Mouse (Mus musculus) kidney, postnatal 0 days (tissue): ENCODE results near the gene Wbp2nl. TPM values are rescaled to one million over a fixed set of nuclear protein-coding genes. Genes with fewer than 3 reads are reported as not detected.

Source experiments
- ATAC-seq: fragments of 200-750 bp; cut with Nextera tagmentation; replicated peaks from 2 replicates; pipeline ENCODE4 v1.8.0; 2017; ENCODE audit warnings: low read depth, moderate number of reproducible peaks, moderate TSS enrichment, moderate library complexity; ENCODE audit not compliant: low FRiP score
- DNase-seq: peaks from one replicate; pipeline ENCODE4 v3.0.0-alpha.2; 2016; ENCODE audit warnings: low spot score
- H3K27ac ChIP-seq: fragments of 300-500 bp; sonication (generic); 2 replicates; pipeline ENCODE4 v1.5.1; 2014; ENCODE audit warnings: mild to moderate bottlenecking
- H3K27me3 ChIP-seq: fragments of 300-500 bp; sonication (generic); 2 replicates; pipeline ENCODE4 v1.6.1; 2014; ENCODE audit warnings: low read length, mixed read lengths; ENCODE audit not compliant: insufficient read depth
- H3K36me3 ChIP-seq: fragments of 300-500 bp; sonication (generic); 2 replicates; pipeline ENCODE4 v1.6.1; 2014; ENCODE audit warnings: low read length, mixed read lengths; ENCODE audit not compliant: insufficient read depth
- H3K4me1 ChIP-seq: fragments of 300-500 bp; sonication (generic); replicated peaks from 2 replicates; pipeline ENCODE4 v1.6.1; 2014; ENCODE audit warnings: antibody characterized with exemption, low read length, mixed read lengths; ENCODE audit not compliant: insufficient read depth
- H3K4me2 ChIP-seq: fragments of 300-500 bp; sonication (generic); 2 replicates; pipeline ENCODE4 v1.6.1; 2014; ENCODE audit warnings: mild to moderate bottlenecking, low read length, moderate library complexity, mixed read lengths
- H3K4me3 ChIP-seq: fragments of 300-500 bp; sonication (generic); replicated peaks from 2 replicates; pipeline ENCODE4 v1.5.1; 2014; ENCODE audit warnings: low read depth, low read length
- H3K9ac ChIP-seq: fragments of 300-500 bp; sonication (generic); 2 replicates; pipeline ENCODE4 v1.6.1; 2014; ENCODE audit warnings: low read depth, low read length
- H3K9me3 ChIP-seq: fragments of 300-500 bp; sonication (generic); replicated peaks from 2 replicates; pipeline ENCODE4 v1.6.1; 2016; ENCODE audit warnings: low read length, inconsistent platforms, mixed read lengths
- CTCF ChIP-seq: IDR thresholded peaks from 2 replicates; pipeline ENCODE4 v1.5.1; 2016; ENCODE audit warnings: antibody characterized with exemption, low read depth, mild to moderate bottlenecking, moderate library complexity
- WGBS: fragments of 180-500 bp; shearing (Covaris S2); extraction: QIAGEN DNeasy Blood & Tissue Kit; methylation state at CpG from one replicate; pipeline ENCODE4 v1.1.7; 2014; 5-methylcytosine and 5-hydroxymethylcytosine counted together
- polyA plus RNA-seq: library from polyadenylated mRNA; unstranded; fragments of >200 nt; fragmentation: Nextera tagmentation; extraction: Ambion mirVana; gene quantifications from 2 replicates; pipeline ENCODE4 v1.2.1, GENCODE M21; 2015

The Wbp2nl gene
- polyA plus RNA-seq, 1 experiment from 2014 or later, result 0.11 TPM

DNA sequence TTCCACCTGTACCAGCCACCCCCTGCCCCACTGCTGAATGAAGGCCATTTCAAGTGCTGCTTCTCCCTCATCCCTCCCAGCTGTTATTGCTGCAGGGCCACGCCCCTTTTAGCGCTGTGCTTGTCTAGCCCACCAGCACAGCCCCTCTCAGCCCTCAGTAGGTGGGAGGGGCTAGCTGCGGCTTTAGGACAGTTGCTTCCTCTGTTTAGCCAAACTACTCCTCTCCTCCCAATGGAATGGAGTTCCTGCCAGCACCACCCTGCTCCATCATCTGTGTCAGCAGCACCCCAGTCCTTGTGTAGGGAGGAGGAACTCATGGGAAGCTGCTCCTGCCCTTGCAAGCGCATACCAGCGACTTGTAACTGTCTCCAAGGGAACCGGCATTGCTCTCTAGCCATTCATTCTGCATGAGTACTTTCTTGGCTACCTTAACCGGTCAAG is 5.5 kb upstream of the Wbp2nl start:
- peaks cover 3% of the 10 kb centered on the region; the same call in 1 of the 2 replicates for H3K4me1 ChIP-seq
- TF ChIP-seq CTCF, result no peak
- DNase-seq, result peak; percentile 61
- H3K27me3 ChIP-seq, result no peaks in the 10 kb centered on the region
- no peaks in the 10 kb centered on the region for H3K36me3 ChIP-seq
- H3K4me3 ChIP-seq, result no peak overlapping the region
- 0 out of 2 replicates have a peak overlapping the region, but pooled peaks have one; percentile 21 for H3K27ac ChIP-seq
- H3K9ac ChIP-seq, result no peak overlapping the region
- H3K4me2 ChIP-seq, result peak overlapping the region; percentile 41
- H3K9me3 ChIP-seq, result no peaks in the 10 kb centered on the region
- WGBS, result 5% methylated on average over 7 of the region's 7 CpGs
- peak; percentile 74 for ATAC-seq

DNA sequence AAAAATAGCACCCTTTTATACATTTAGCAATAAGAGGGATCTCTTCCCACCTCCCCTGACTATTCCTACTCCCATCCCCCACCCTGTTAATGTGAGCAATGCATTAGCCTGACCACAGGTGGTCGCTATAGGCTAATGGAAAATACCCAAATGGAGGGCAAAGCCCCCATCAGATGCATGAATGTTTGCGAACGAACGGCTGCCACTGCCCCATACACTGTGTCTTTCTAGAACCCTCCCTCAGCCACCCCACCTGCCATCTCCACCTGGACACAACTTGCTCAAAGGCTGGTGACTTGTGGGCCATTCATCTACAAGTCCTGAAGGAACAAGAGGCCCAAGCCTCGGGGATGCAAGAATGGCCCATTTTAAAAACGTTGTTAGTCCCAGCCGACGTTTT is 4.7 kb upstream of the Wbp2nl start:
- peak; percentile 73 for TF ChIP-seq CTCF
- peaks cover 3% of the 10 kb centered on the region; the same call in 1 of the 2 replicates for H3K4me1 ChIP-seq
- H3K4me3 ChIP-seq, result no peak overlapping the region
- H3K27me3 ChIP-seq, result no peaks in the 10 kb centered on the region
- H3K27ac ChIP-seq, result no peak overlapping the region
- DNase-seq (peak; percentile 58), ATAC-seq (no peak)
- H3K9me3 ChIP-seq, result no peaks in the 10 kb centered on the region
- H3K9ac ChIP-seq, result no peak overlapping the region
- no peak overlapping the region for H3K4me2 ChIP-seq
- no peaks in the 10 kb centered on the region for H3K36me3 ChIP-seq
- 34% methylated on average over 8 of the region's 8 CpGs for WGBS

DNA sequence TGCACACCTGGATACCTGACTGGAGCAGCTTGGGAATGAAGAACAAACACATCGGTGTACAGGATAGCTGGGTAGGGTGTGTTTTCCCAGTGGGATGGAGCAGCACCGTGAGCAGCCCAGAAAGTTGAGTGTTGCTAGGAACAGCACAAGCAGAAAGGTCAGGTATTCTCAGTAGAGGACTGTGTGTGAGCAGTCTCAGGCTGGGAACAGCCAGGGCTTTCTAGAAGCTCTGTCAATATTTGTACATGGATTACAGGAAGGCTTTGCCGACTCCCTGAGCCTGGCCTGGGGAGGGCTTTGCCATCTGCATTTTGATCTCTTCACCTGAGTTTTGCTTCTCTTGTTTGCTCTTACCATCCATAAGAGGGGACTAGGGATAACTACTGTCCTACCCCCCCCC is 8.4 kb downstream of the Wbp2nl start:
- no peaks in the 10 kb centered on the region for H3K27me3 ChIP-seq
- WGBS, result 76% methylated on average over 3 of the region's 3 CpGs
- no peak overlapping the region for H3K4me3 ChIP-seq
- H3K27ac ChIP-seq, result no peak overlapping the region
- TF ChIP-seq CTCF, result no peak
- H3K4me1 ChIP-seq, result no peaks in the 10 kb centered on the region
- no peaks in the 10 kb centered on the region for H3K36me3 ChIP-seq
- H3K9me3 ChIP-seq, result no peaks in the 10 kb centered on the region
- H3K9ac ChIP-seq, result no peak overlapping the region
- H3K4me2 ChIP-seq, result no peak overlapping the region
- no peak for ATAC-seq
- no peak for DNase-seq

DNA sequence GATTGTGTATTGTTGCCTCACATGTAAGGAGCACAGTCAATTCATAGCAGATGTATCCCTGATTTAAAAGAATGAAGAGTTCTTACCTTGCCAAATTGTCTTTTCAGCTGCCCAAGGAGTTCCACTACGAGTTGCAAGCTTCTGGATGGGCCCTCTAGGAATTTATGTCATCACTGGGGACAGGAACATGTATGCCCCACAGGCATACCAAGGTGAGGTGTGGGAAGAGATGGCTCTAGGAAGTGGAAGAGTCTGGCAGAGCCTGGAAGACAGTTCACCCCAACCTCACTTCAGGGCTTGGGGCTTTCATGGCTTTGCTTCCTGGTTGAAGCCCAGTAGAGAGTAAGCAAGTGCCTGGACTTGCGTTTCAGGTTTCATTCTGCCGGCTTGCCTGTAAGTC is 9.7 kb downstream of the Wbp2nl start:
- Histone ChIP-seq H3K4me2 (no peak overlapping the region), H3K4me1 (no peaks in the 10 kb centered on the region), H3K27me3 (no peaks in the 10 kb centered on the region), H3K9me3 (no peaks in the 10 kb centered on the region), H3K9ac (no peak overlapping the region), H3K4me3 (no peak overlapping the region), H3K27ac (no peak overlapping the region), H3K36me3 (no peaks in the 10 kb centered on the region)
- ATAC-seq (no peak), DNase-seq (no peak)
- no peak for TF ChIP-seq CTCF
- WGBS, result 72% methylated on average over 3 of the region's 3 CpGs

DNA sequence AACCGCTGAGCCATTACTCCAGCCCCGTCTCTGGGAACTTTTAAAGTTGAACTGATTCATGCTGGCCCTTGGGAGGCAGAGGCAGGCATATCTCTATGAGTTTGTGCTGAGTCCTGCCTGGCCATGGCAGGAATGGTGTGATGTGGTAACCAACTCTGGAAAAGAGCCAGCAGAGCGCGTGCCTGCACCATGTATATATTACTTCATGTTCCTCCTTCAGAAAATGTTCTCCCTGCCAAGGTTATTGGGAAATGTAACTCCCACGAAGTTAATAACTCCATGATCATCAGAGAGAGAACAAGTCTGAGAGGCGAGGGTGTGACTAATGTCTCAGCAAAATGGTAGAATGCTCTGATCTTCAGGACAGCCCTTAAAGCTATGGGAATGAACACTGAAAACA is 19.1 kb downstream of the Wbp2nl start:
- TF ChIP-seq CTCF, result no peak
- ATAC-seq (no peak), DNase-seq (no peak)
- H3K4me1 ChIP-seq, result no peaks in the 10 kb centered on the region
- H3K36me3 ChIP-seq, result no peaks in the 10 kb centered on the region
- no peak overlapping the region for H3K9ac ChIP-seq
- H3K27me3 ChIP-seq, result no peaks in the 10 kb centered on the region
- H3K4me2 ChIP-seq, result no peak overlapping the region
- no peak overlapping the region for H3K27ac ChIP-seq
- H3K9me3 ChIP-seq, result no peaks in the 10 kb centered on the region
- 85% methylated on average over 6 of the region's 6 CpGs for WGBS
- H3K4me3 ChIP-seq, result no peak overlapping the region

DNA sequence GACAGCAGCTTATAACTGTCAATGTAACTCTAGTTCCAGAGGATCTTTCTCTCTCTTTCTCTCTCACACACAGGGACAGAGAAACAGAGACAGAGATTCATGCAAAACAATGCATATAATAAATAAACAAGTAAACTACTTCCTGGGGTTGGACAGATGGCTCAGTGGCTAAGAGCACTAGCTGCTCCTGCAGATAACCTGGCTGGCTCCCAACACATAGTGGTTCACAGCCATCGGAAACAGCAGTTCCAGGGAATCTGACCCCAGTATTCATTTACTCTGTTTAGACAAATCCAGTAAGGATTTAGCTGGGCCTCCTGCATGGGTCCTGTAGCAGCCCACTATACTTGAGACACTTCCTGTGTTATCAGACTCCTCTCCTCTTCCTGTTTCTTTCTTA is 20.9 kb downstream of the Wbp2nl start:
- Histone ChIP-seq H3K27me3 (no peaks in the 10 kb centered on the region), H3K9ac (no peak overlapping the region), H3K4me3 (no peak overlapping the region), H3K4me1 (no peaks in the 10 kb centered on the region), H3K9me3 (no peaks in the 10 kb centered on the region), H3K4me2 (no peak overlapping the region), H3K36me3 (no peaks in the 10 kb centered on the region), H3K27ac (no peak overlapping the region)
- TF ChIP-seq CTCF, result no peak
- DNase-seq (no peak), ATAC-seq (no peak)
- WGBS, result 37% methylated on average over 1 of the region's 1 CpGs

DNA sequence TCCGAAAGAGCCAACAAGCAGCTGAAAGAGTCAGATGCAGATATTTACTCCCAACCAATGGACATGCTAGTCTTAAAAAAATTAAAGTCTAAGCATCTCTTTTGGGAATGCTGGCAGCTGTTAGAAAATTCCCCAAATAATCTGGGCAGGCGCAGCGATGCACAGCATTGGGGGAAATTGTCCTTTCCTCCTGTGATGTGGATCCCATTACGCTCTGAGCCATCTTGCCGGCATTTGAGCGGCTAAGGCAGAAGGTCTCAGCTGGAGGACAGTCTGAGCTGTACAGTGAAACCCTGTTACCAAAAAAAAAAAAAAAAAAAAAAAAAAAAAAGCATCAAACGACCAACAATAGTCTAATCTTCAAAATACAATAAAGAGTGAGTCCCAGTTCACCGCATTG is 23.4 kb downstream of the Wbp2nl start:
- DNase-seq (no peak), ATAC-seq (no peak)
- Histone ChIP-seq H3K36me3 (no peaks in the 10 kb centered on the region), H3K27me3 (no peaks in the 10 kb centered on the region), H3K4me1 (no peaks in the 10 kb centered on the region), H3K9me3 (no peaks in the 10 kb centered on the region), H3K4me2 (no peak overlapping the region), H3K27ac (no peak overlapping the region), H3K9ac (no peak overlapping the region), H3K4me3 (no peak overlapping the region)
- TF ChIP-seq CTCF, result no peak
- WGBS, result 68% methylated on average over 8 of the region's 8 CpGs
